Mouse (Mus musculus) megakaryocyte, adult 5-6 weeks (primary cell): Measurements from ENCODE around the gene Slc44a4. TPM values are rescaled to one million over a fixed set of nuclear protein-coding genes. Genes with fewer than 3 reads are reported as not detected.

Experiments
- ATAC-seq: 2 replicates; pipeline ENCODE4 v1.8.0; 2016; ENCODE audit warnings: mild to moderate bottlenecking, inconsistent platforms; ENCODE audit not compliant: poor library complexity, severe bottlenecking
- total RNA-seq, 2 experiments: library from RNA; stranded (forward) in 1 of 2; stranded (reverse) in 1 of 2; fragments of 153-499, 151-499 nt in 1 of 2; fragments of 221-1000, 200-1000 nt in 1 of 2; gene quantifications; 2 replicates each; pipeline versions ENCODE4 v1.2.3 to v1.2.4; 2015 to 2017

The Slc44a4 gene
- total RNA-seq (2015) (0.33 TPM in 1 of 2 replicates, not detected in the other), total RNA-seq (2017) (0.12 TPM in 1 of 2 replicates, not detected in the other)

DNA sequence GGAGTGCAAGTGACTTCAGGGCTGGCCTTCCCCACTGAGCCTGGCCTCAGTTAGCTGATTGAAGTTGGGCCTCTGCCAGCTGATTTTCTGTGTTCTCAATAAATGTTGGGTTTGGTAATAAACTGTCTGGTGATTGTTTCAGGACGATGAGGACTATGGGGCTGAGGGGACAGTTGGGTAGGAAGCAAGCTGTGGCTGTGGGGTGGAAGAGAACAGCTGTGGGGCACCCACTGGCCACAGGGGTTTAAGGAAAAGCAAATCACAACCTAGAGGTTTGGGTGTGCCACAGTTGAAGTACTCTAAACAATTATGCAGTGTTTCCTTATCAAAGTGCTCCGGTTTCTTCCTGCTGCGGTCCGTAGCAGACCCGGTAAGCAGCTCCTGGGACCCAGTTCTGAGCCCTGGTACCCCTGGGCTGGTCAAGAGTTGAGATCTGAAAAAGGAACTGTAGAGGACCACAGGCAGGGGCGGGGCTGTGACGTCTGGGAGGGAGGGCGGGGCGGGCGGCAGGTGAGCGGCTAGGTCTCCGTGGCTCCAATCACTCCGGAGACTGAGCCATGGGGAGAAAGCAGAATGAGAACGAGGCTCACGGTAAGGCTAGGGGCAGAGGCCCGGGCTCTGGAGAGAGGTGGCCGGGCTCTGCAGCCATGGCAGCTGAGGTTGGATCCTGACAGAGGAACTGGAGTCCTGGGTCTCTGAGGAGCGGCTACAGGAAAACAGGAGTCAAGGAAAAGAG lies at the start of gene Slc44a4:
Slc44a4 (plus strand) TSS at position 537 of the 736 bp plus-strand sequence.
- no peak for ATAC-seq

DNA sequence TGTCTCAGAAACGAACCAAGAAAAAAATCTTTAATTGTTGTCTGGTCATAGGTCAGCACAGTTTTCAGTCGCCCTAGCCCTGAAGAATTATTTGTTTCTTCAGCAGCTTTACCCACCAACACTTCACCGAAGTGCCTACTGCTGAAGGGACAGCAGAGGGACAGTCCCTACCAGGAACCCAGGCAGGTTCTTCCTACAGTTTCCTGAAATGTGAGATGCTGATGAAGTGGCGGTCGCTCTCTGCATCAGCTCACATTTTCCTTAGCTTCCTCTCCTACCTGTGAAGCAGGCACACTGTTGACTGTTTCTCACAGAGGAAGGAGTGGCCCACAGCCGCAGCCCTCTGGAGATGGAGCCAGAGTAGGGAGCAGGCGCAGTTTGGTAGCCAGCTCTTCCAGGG lies 48.3 kb upstream of the Slc44a4 start:
- no peak for ATAC-seq

DNA sequence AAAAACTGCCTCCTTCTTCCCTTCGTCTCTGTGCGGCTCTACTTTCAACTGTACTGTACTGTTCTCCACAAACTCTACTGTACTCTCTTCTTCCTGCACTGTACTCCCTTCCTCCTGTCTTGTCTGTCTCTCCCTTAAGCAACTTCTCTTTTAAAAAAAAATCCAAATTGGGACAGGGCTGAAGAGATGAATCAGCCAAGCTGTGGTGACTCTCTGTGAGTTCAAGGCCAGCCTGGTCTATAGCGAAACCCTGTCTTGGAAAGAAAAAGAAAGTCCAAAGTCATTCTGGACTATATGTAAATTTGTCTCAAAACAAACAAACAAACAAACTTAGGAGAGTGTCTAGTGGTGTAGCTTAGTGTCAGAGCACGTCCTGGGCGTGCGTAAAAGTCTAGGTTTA lies 39.9 kb upstream of the Slc44a4 start:
- ATAC-seq = no peak

- ATAC-seq = no peak
These were observed 34.9 kb upstream of the Slc44a4 start, which contains the start of gene Zbtb12 for GRCm38 (mm10) chr17:34879336-34879879. Gene Zbtb12, plus strand, starts transcription at chr17:34879483.

- no peak for ATAC-seq
These were observed 33.1 kb upstream of the Slc44a4 start for GRCm38 (mm10) chr17:34881166-34881565.

DNA sequence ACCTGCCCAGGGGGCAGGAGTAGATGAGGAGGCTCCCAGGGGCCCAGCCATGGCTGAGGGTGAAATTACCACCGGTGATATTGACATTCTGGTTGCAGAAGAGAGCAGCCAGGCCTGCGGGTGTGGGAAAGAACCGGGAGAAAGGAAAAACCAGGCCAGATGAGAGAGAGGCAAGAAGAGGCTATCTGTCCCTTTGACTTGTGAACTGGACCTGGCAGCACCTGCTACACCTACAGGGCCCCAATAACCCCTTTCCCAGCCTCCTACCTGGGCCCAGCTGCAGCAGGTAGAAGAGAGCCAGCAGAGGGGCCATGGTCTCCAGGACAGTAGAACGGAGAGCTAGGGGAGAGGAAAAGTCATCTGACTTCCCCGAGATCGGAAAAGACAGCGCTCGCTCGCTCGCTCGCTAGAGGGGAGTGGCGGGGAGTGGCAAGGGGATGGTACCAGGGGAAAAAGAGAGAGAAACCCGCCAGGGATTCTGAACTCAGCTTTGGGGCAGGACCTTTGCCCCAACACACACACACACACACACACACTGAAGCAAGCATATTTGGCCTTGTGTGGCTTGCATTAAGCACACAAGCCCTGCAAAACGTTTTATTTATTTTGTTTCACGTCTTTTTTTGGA lies 32.5 kb upstream of the Slc44a4 start, which contains the start of gene Gm20547:
Gm20547 (minus strand) TSS at position 360 of the 628 bp plus-strand sequence.
- ATAC-seq = no peak

DNA sequence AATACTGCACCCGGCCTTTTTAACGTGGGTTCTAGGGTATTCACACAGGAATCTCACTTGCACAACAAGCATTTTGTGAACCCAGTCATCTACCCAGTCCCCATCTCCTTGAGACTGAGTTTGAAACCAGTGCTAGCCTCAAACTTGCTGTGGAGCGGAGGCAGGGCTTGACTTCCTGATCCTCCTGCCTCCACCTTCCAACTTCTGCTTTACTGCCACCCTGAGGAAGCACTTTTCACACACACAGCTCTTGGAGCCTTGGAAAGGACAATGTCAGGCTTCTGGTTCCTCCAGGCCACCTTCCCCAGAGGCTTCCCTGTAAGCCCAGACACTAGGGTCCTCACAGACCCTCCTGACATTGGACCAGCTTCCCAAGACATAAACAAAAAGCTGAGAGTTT lies 30.9 kb upstream of the Slc44a4 start:
- peak; percentile 62; the same call in 1 of the 2 replicates for ATAC-seq

GRCm38 (mm10) chr17:34884704-34885103 lies 29.6 kb upstream of the Slc44a4 start:
- ATAC-seq = no peak

GRCm38 (mm10) chr17:34885615-34886014 lies 28.7 kb upstream of the Slc44a4 start:
- ATAC-seq = no peak

GRCm38 (mm10) chr17:34887942-34888341 lies 26.3 kb upstream of the Slc44a4 start:
- ATAC-seq = no peak

DNA sequence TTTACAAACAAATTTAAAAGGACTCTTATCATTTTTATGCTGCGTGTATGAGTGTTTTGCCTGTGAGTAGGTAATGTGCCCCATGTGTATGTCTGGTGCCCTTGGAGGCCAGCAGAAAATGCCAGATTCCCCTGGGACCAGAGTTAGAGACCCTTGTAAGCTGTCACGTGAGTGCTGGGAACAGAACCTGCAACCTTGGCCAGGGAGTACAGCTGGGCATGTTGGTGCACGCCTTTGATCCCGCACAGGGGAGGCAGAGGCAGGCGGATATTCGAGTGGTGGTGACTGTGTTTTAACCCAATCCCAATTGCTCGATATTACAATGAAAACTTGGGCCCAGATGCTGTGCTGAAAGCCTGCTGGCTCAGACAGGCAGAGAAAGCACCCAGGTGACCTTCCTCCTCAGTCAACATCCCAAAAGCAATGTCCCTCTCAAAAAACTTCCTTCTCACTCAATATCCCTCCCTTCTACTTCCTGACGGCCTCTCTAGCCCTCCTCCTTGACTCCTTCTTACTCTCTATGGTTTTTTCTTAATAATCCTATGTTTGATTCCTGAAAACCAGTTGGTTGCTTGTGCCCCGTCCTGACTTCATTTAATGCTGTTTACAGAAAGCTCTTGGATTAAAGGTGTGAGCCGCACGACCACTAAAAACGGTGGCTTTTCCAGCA lies 24.1 kb upstream of the Slc44a4 start:
- ATAC-seq = no peak

- no peak for ATAC-seq
These were observed 22.9 kb upstream of the Slc44a4 start for GRCm38 (mm10) chr17:34891377-34891776.

GRCm38 (mm10) chr17:34893072-34893824 lies 21.0 kb upstream of the Slc44a4 start:
- ATAC-seq = no peak

GRCm38 (mm10) chr17:34894074-34894597 lies 20.1 kb upstream of the Slc44a4 start:
- peak; percentile 69 for ATAC-seq

DNA sequence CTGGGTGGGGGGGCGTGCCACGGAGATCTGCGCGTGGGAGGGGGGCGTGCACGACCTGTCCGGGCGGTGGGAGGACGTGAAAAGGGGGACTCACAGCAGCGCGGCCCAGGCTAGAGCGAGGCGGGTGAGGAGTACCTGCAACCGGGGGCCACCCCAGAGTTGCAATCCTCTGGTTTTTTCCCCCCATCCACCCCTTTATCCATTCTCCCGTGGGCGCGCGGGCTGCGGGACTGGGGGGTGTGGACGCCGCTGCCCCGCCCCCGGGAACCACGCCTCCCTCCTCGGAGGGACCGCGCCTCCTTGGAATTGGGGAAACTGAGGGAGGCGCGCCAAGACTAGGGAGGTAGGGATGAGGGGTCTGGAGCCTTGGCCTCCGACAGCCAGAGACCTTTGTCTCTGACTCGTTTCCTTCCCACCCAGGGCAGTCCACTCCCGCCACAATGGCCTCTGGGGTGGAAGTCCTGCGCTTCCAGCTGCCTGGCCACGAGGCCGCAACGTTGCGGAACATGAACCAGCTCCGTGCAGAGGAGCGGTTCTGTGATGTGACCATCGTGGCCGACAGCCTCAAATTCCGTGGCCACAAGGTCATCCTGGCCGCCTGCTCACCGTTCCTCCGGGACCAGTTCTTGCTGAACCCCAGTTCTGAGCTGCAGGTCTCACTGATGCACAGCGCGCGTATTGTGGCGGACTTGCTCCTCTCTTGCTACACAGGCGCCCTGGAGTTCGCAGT lies 19.3 kb upstream of the Slc44a4 start:
- ATAC-seq = no peak

DNA sequence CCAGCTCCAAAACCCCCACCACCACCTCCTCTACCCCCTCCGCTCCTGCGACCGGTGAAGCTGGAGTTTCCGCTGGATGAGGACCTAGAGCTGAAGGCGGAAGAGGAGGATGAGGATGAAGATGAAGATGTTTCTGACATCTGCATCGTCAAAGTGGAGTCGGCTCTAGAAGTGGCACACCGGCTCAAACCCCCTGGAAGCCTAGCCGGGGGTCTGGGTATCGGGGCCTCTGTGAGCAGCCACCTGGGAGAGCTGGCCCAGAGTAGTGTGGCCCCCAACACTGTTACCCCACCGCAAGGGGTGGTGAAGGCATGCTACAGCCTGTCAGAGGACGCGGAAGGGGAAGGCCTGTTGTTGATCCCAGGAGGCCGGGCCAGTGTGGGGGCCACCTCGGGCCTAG lies 18.5 kb upstream of the Slc44a4 start:
- no peak for ATAC-seq

DNA sequence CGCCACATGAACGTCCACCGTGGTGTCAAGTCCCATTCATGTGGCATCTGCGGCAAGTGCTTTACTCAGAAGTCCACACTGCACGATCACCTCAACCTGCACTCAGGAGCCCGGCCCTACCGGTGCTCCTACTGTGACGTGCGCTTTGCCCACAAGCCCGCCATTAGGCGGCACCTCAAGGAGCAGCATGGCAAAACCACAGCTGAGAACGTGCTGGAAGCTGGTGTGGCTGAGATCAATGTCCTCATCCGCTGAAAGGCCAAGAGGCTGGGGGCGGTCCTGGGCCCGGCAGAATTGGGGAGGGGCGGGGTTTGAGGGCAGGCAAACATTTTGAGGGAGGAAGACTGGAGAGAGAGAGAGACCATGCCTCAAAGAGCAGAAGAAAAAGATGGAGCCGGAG lies 17.9 kb upstream of the Slc44a4 start:
- no peak for ATAC-seq

DNA sequence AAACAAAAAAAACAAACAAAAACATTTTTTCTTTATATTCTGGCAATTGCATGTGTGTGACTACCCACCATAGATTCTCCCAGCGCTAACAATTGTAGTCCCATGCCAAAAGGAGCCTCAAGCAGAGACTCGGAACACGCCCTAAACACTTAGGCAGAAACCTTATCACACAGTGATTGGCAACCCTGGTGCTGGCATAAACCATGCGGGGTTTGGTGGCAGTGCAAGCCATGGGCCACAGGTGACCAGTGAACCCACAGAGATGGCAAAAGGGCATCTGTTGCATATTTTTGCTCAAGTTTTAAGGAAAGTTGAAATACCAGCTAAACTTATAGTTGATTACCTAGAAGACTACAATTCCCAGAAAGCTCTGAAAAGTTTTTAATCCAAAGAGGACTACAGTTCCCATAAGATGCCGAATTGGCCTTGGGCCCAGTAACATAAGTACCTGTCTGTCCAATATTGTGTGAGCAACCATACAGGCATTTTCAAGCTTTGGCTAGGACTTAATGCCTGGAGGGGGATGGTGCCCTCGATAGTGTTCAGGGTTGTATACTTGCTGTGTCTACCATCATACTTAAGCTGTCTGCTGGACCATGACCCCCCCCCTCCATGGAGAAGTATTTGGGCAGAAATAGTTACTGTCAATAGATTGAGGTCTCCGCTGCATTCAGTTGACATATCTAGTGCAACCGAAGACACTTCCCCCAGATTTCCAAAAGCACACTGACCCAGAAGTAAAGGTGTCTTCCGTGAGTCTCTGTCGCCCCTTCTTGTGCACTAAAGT lies 16.7 kb upstream of the Slc44a4 start:
- no peak for ATAC-seq

DNA sequence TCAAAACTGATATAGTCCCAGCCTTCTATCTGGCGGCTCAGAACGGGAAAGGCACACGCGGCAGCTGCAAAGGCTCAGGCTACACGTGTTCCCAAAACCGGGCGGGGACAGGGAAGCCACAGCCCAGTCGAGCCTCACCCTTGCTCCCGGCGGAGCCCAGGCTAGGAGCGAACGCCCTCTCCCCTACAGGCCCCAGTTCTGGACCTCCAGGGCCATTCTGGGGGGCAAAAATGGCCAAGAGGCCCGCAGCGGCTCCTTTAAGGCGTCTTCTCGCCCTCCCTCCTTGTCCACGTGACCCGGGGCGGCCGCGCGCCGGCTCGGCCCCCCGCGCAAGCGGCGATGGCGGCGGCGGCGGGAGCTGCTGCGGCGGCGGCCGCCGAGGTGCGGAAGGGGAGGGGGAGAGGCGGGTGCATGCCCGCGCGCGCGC lies 16.1 kb upstream of the Slc44a4 start, which contains the start of the genes C2 and Ehmt2:
C2 (minus strand) TSS at position 106 of the 427 bp plus-strand sequence.
Ehmt2 (plus strand) TSS at position 310 of the 427 bp plus-strand sequence.
- ATAC-seq = peak; percentile 45
